Mouse (Mus musculus): ENCODE data around the gene Fcer1g.

DNA sequence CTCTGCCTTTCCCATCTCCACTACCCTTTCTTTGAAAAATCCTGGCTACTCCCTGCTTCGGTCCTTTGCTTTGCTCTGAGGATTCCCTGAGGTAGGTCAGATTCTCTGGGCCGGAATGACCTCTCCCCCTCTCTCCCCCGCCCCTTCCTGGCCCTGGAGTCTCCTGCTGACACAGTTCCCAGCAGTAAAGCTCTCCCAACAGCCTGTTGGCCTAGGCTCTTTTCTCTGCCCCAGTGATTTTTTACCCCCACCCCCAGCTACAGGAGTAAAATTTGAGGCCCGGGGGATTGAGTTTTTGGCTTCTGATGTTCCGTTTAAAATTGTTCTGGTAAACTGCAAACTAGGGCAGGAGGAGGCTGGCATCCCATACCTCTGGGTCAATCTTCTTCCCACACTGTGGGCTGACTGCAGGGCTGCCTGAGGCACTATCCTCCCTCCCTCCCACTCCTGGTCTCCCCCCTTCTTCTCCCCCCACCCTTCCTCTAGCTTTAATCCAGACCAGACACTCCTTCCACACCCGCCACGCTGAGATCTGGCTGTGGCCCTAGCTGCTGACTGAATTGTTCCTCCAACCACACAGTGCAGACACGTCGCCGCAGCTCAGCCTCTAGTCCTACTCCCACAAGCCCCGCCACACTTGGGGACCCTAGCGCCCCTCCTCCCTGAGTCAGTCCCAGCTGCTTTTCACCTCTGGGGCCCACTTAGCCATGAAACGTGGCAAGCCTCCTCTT, 17.6 kb upstream of the Fcer1g start:
- TF ChIP-seq CTCF (IDR thresholded peaks at IDR 0.05; ENCODE audit: control insufficient read depth, insufficient read depth, low read length) (no peak), POLR2A (IDR thresholded peaks at IDR 0.05; ENCODE audit: borderline replicate concordance, control insufficient read depth, low read depth, low read length) (no peak)
